12 mouse cellular contexts compared by ENCODE assay signal in genomic region chrX:166621560-166622301, GRCm38 (mm10). TPM values are rescaled to one million over a fixed set of nuclear protein-coding genes. Genes with fewer than 3 reads are reported as not detected.
DNase-seq lines count a peak whose midpoint lies in the region; ATAC-seq and TF ChIP-seq lines count a peak whose summit lies in the region.
"Had no signal": no experiment of that assay in that cellular context is flagged by ENCODE, and none has a peak within 500 bp of the region (broad histone marks: within the 10 kb centered on the region; RNA-seq: fewer than 3 reads in every experiment).

No protein-coding gene starts in this region.

- no peaks in the 10 kb centered on the region for H3K36me3 ChIP-seq in kidney, postnatal 0 days (ENCODE audit: insufficient read depth, low read length)

- no peaks in the 10 kb centered on the region for H3K4me1 ChIP-seq in kidney, postnatal 0 days (replicated peaks; ENCODE audit: insufficient read depth, low read length)

- no peaks in the 10 kb centered on the region for H3K27me3 ChIP-seq in kidney, postnatal 0 days (ENCODE audit: insufficient read depth, low read length)

- H3K9ac ChIP-seq in kidney, postnatal 0 days (ENCODE audit: low read depth, low read length), result no peak overlapping the region

- H3K4me2 ChIP-seq in kidney, postnatal 0 days (ENCODE audit: low read length), result peak overlapping the region; percentile 12; the same call in 1 of the 2 replicates
- H3K4me2 ChIP-seq: midbrain, embryonic 11.5 days had no signal

- no peak overlapping the region for H3K27ac ChIP-seq in kidney, postnatal 0 days

- no peak overlapping the region for H3K4me3 ChIP-seq in kidney, postnatal 0 days (replicated peaks; ENCODE audit: low read depth, low read length)

- ATAC-seq in kidney, postnatal 0 days (replicated peaks; ENCODE audit: low FRiP score, low read depth), result no peak
- ATAC-seq in granulocyte monocyte progenitor cell, adult 5-6 weeks (replicated peaks; ENCODE audit: poor library complexity, severe bottlenecking), result peak; percentile 59; the same call in 1 of the 2 replicates
- no peak for ATAC-seq in inflammation-experienced regulatory T-cells, adult 6 months

- TF ChIP-seq CTCF in kidney, postnatal 0 days (IDR thresholded peaks at IDR 0.05; ENCODE audit: low read depth), result no peak

- peak; percentile 25 for DNase-seq in kidney, postnatal 0 days (ENCODE audit: low spot score)
- DNase-seq in kidney, adult 18-20 months, result no peak
- DNase-seq in 416B (ENCODE audit: low read depth) (peak; percentile 8), ES-CJ7 (ENCODE audit: low read depth, low spot score) (peak; percentile 78)
- no peak for DNase-seq in embryo, embryonic 9.5 days (ENCODE audit: extremely low spot score)
- DNase-seq: cerebellum, adult 18-20 months; right cerebral cortex, postnatal 4 days; thymus, postnatal 25 days had no signal

- H3K9me3 ChIP-seq in kidney, postnatal 0 days (replicated peaks; ENCODE audit: low read length), result no peaks in the 10 kb centered on the region

- 57% methylated on average over 9 of the region's 9 CpGs for WGBS in kidney, postnatal 0 days

RNA-seq across cellular contexts. Expression of gene Egfl6, which starts 36.2 kb away (rescaled TPM):
- 14.1 and 16.1 TPM in 2 replicates for polyA plus RNA-seq in kidney, postnatal 0 days (2015; fragmentation: Nextera tagmentation; extraction: Ambion mirVana)
- total RNA-seq in granulocyte monocyte progenitor cell, adult 5-6 weeks (2014; fragmentation: Nextera tagmentation), result 0.73 TPM in 1 of 2 replicates, not detected in the other
- not detected in 2 replicates for total RNA-seq in granulocyte monocyte progenitor cell, adult 5-6 weeks (2017)
- not detected for polyA plus RNA-seq in inflammation-experienced regulatory T-cells, adult 6 months (2017; shearing (Covaris generic))
- total RNA-seq: hematopoietic stem cell, adult 5-6 weeks had no signal

Comparison
In these comparisons a context has a peak if more than half of its experiments do, and no peak if none do; other contexts are left out.
1. DNase-seq: peak in kidney, postnatal 0 days (single experiment), 416B (single experiment) and ES-CJ7 (single experiment); none in kidney, adult 18-20 months (single experiment) and embryo, embryonic 9.5 days (single experiment).
2. RNA of gene Egfl6, which starts 36.2 kb away (polyA plus RNA-seq): 14.1 to 16.1 TPM in kidney, postnatal 0 days; not detected in inflammation-experienced regulatory T-cells, adult 6 months; every median in the first group is over 10 times any median in the second.